Mouse (Mus musculus) ovary, postnatal 10 days (tissue): ENCODE results near the gene Gngt2.

Experiments
- DNase-seq: peaks from one replicate; pipeline ENCODE4 v3.0.0; 2022; ENCODE audit warnings: low spot score

The Gngt2 gene

DNA sequence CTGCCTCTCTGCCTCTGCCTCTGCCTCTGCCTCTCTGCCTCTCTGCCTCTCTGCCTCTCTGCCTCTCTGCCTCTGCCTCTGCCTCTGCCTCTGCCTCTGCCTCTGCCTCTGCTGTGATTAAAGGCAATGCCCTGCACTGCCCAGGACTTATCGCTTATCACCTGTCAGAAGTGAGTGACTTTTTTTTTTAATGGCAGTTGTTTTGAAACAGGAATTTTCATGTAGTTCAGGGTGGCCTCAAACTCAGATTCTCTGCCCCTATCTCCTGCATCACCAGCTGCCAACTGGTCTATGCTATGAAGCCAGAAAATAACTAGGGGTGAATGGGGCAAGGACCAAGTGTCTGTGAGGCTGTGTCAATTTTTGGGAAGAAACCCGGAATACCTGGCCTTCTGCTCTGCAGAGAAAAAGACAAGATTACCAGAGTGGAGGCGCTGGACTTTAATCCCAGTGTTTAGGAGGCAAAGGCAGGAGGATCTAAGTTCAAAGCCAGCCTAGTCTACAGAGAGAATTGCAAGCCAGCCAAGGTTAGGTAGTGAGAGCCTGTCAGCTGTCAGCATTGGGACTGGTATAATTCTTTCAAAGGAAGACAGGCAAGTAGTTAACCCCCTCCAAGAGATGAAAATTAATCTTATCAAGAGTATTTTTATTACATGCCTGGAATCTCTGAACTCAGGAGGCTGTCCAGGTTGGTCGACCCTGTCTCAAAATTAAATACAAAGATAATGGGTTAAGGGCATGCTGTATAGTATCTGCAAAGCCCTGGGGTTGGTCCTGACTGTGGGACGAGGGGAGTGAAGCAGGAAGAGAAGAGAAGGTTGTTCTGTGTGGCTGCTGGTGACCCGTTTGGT is 10.5 kb upstream of the Gngt2 start:
- DNase-seq = no peak

DNA sequence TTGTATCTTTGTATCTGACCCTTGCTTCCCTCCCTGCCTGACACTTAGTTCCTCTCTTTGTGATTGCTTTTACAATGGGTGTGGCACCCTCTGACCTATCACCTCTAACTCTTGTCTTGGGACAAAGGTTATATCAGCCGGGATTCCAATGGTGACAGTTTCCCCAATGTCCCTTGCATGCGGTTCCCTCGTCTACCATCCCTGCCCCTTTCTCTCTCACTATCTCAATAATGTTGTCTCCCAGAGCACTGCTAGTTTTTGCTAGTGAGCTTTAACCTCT is 9.9 kb upstream of the Gngt2 start:
- DNase-seq = no peak

DNA sequence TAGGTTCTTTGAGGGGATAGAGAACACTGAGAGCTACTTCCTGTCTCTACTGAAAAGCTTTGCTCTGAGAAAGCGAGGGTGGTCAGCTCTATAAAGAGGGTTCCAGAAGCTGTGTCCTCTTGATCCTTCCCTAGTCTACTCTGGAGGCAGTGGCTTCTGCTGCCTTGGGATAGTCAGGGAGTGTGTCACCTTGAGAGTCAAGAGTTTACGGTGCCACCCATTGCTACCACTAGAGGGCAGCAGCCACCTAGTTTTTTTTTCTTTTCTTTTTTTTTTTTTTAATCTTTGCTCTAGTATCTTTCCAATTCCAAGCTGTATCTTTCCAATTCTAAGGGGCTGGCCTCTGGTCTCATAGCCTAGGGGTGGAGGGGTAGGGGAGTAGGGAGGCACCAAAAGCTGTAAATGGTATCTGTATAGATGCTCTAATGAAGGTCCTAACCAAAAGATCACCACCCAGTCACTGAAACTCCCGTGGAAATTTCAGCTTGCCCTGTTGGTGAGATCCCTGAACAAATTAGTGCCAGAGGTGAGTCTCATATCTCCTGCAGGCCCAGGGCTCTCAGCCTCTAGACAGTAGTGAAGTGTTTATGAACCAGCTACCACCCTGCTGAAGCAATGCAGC is 9.4 kb upstream of the Gngt2 start:
- DNase-seq = no peak

DNA sequence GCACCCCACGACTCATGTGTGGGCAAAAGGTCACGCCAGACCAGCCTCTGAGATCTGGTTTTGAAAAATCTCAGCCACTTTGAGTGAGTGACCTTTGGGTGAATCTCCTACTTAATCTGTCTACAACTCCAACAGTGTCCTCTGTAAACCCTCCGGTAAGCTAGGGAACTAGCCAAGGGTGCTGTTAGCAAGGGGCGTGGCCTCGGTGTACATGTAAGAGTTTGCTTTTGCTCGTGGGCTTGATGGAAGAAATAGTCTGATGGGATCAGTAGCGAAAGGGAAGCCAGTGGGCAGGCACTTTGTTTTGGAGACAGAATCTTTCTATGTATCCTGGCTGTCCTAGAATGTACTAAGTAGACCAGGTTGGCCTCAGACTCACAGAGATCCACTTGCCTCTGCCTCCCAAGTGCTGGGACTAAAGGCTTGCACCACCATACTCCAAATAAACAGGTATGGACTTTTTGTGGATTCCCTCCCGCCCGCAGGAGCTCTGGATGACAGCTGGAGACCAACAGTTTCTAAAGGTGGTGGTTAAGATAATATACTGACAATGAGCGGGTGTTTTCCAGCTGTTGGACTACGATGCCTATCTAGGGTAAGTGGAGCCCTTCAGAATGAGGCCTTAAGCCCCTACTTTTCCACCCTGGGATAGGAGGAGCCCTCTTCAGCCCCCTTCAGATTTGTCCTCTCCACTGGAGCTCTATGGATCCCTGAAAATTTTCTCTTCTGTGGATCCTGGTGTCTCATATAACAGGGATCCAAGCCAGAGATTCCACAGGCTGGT is 8.6 kb upstream of the Gngt2 start:
- DNase-seq = no peak

DNA sequence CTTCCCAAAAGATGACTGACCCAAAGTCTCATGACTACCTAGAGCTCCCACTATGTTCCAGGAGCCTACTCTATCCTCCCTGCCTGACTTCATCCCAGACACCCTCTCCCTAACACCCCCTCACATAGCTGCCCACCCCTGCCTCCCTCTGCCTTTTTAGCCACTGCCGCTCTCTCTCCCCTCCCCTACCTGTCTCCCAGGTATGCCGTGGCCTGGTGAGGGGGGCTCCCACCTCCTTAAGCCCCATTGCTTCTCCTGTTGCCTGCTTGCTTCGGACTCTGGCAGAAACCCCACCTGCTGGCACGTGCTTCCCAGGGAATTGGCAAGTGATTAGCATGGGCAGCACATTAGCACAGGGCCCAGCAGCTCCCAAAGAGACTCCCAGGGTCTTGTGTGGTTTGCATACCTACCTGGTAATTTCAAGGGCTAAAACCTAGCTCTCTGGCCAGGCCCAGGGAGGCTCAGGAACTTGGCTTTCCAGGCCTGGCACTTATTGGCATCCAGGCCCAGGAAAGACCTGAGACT is 7.4 kb upstream of the Gngt2 start:
- no peak for DNase-seq

DNA sequence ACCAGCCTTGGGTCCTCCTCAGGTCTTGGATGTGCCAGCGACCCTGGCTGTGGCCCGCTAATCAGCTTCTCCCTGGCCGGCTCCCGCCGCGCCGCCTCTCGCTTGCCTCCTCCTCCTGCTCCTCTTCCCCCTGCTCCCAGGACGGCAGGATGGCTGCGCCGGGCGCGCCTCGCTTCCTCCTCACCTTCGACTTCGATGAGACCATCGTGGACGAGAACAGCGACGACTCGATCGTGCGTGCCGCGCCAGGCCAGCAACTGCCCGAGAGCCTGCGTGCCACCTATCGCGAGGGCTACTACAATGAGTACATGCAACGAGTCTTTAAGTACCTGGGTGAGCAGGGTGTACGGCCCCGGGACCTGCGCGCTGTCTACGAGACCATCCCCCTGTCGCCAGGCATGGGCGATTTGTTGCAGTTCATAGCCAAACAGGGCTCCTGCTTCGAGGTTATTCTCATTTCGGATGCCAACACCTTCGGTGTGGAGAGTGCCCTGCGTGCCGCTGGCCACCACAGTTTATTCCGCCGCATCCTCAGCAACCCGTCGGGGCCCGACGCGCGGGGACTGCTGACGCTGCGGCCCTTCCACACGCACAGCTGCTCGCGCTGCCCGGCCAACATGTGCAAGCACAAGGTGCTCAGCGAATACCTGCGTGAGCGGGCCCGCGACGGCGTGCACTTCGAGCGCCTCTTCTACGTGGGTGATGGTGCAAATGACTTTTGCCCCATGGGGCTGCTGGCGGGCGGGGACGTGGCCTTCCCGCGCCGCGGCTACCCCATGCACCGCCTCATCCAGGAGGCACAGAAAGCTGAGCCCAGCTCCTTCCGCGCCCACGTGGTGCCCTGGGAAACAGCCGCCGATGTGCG is 6.4 kb upstream of the Gngt2 start:
- no peak for DNase-seq

DNA sequence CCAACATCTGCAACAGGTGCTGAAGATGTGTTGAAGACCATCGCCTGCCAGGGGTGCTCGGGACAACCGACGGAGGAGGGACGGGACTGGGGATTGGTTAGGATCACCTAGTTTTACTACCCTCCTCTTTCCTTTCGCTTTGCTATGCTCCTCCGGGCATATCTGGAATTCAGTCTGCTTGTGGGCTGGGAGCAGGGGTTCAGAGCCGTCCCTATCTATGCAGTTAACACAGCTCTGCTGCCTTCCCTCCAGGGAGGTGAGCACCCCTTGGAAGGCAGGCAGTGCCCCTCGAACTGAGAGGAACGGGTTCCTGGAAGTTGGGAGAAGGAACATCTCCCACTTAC is 5.8 kb upstream of the Gngt2 start:
- no peak for DNase-seq

DNA sequence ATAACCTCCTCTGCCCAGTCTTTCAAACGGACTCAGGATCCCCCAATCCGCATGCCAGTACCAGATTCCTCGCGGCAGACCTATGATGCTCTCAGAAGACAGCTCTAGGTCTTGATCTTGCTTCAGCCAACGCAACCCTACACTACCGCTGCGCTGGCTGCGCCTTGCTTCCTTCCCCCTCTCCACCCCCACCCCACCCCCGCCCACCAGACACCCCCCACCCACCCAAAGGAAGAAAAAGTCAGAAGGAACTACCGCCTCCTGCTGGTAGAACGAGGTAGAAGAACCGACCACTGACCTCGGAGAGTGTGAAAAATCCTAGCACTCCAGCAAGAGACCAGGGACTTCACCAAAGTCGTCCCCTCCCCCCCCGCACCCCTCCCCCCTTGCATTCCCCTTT is 5.4 kb upstream of the Gngt2 start:
- no peak for DNase-seq

DNA sequence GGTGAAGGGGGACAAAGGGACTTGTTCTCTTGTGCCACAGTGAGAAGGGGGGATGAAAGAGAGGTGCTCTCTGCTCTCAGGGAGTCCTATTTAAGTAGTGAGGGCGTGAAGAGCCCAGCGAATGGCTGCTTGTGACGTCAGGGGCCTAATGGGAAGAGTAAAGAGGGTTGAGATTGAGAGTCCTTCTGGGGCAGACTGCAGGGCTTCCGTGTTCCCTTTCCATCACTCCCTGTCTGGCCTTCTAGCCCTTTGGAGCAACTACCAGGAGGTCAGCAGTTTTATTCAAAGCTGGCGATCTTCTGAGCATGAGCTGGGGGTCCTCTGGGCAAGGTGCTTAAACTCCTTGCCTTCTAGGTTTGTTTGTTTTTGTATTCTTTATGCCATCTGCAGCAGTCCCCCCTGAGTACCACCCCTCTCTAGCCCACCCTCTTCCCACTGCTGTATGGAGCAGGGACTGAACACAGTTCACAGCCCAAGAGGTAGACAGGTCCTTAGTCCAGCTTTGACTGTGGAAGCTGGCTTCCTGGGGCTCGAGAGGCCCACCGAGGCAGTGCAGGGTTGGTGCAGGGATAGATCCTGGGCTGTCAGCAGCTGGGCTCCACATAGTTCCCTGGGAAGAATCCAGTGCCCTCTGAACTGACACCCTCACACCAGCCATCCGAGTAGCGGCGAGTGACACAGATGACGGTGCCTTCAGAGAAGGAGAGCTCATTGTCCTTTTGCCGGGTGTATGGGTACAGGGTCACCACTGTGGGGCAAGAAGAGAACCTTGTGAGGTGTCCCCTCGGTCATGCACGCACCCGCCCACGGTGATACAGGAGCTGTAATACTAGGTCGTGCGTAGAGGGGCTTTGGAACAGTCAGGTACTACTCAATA is 4.6 kb upstream of the Gngt2 start:
- no peak for DNase-seq

DNA sequence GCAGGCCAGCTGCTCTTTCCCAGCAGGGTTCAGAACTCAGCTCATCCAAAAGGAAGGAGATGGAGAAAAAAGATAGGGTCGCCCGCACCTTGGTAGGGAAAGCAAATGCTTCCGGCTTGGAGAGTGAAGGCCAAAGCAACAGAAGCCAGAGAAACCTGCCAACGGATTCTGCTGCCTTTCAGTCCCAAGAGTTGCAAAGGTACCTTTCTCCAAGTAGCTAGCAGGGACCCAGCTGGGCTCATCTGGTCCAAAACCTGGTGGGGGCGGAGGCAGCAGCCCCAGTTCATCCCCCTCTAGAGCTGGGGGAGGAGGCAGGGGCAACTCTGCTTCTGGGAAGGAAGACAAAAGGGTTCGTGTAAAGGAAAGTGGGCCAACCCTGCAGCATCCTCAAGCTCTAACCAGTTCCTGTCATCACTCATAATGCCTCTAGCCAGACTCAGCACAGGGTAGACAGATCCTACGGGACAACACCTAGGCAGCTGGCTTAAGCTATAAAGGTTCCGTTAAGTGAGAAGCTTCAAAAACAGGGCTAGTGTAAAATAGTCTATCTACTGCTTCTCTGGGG is 3.9 kb upstream of the Gngt2 start:
- DNase-seq = no peak

DNA sequence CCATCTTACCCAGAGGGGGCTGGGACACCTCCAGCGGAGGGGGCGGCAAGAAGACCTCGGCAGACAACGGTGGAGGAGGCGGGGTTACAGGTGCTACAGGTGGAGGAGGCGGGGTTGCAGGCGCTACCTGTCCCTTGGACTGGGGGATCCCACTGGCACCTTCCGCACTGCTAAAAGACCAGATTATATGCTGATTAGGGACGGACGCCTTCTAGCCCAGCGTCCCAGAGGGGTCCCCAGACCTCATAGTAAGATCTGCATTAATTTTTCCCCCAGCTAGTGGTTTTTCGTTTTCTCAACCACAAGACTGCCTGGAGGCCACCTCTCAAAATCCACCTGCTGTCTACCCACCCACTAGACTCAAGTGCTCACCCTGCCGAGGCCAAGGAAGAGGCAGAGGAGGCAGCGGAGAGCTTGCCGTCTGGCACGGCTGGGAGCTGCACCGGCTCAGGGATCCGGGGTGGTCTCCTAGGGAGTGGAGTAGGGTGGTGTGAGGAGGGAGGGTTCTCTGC is 3.3 kb upstream of the Gngt2 start:
- no peak for DNase-seq

DNA sequence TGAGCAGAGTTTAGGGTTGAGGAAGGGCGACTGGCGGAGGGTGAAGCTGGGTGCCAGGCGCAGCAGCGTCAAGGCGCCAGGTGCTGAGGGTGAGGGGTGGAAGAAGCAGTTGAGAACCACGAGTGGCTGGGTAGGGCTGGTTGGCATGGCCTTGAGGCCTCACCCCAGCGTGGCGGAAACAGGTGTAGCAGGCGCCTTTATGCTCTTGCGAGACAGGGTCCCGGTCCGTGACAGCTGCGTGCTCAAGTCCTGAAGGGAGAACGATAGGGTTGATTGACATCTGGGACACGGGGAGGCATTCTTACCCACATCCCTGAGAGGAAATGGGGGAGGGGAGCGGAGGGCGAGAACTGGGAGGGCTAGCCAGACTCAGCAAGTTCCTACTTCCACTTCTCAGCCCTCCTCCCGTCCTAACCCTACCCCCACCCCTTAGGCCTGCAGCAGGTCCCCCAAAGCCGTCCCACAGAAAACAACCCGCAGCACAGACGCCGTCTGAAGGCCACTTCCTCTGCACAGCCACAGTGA is 2.8 kb upstream of the Gngt2 start:
- DNase-seq = no peak

DNA sequence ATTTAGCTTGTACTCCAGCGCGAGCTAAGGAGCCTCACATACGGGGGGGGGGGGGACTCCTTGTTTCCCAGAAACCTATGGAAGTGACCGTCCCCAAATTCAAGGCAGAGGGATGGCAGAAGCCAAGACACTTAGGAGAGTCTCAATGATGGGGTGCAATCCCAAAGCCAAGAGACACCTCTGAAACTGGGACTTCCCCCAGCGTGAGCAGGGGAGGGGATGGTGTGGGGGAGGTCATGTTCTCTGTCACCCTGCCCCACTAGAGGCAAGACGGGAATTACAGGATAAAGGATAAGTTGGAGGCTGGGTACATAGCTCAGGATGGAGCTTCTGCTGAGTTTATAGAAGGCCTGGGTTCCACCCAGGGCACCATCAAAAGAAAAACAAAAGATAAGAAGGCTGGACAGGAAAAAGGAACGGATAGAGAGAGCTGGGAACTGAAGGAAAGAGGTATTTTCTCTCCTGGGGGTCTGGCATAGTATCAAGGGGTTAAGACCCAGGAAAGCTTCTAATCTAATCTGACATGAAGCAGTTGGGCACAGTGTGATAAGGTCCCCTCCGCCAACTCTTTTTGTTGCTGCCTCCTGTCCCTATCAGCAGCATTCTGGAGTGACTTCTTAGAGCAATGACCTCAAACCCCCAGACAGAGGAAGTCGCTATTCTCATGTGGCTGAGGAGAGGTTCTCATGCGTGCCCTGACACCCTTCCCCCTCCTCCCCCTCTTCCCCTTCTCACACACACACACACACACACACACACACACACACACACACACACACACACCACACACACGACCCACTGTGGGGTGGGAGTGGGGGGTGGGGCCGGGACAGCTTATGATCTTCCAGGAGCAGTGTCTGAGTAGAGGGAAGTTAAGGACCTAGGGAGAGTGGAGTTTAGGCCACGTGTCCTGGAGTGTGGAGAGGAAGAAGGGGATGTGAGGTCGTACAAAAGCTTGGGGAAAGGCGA is 2.0 kb upstream of the Gngt2 start:
- no peak for DNase-seq

DNA sequence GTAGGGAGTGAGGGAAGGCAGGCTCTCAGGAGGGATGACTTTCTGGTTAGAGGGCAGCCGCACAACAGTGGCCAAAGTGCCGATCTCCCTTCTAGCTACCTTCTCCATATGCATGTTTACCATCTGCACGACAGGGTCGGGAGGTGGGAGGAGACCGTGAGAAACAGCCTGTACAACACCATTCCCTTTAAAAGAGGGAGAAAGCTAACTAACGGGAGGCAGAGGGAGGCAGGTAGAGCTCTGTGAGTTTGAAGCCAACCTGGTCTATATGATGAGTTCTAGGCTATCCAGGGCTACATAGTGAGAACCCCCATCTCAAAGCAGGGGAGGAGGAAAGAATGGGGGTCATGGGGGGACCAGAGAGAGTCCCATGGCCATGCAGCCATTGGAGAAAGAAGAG is 1.2 kb upstream of the Gngt2 start:
- DNase-seq = no peak

DNA sequence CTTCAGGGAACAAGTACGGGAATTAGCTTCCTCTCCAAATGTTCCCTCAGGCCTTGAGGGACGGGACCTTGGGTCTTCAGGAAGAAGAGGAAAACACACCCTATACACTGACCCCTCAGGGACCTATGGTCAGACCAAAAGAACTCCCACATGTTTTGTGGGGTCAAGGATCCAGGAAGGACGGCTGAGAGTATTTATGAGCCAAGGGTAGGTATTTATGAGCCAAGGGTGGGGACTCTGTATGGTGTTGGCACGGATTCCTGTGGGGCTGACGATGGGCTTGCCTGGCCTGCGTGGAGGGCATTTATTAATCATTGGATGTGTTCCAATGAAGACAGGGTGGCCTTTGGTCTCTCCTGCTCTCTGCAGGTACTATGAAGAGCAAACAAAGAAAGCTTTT is 583 bp upstream of the Gngt2 start:
- DNase-seq = no peak

DNA sequence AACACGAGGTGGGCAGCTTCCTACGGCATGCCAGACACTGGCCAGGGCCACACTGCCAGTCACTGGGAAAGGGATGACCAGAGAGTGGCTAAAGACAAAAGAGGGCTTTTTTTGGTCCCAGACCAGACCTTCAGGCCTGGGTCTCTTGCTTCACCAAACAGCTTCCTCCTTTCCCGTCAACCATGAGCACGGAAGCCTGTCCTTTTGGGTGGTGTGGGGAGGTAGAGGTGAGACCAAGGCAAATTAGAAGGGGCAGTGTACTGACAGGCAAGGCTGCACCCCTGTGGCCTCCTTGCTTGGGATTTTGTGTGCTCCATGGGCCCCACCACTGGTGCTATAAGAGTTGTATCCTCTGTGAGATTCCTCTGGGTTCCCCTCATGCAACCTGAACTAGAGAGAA is 1.6 kb downstream of the Gngt2 start:
- no peak for DNase-seq

DNA sequence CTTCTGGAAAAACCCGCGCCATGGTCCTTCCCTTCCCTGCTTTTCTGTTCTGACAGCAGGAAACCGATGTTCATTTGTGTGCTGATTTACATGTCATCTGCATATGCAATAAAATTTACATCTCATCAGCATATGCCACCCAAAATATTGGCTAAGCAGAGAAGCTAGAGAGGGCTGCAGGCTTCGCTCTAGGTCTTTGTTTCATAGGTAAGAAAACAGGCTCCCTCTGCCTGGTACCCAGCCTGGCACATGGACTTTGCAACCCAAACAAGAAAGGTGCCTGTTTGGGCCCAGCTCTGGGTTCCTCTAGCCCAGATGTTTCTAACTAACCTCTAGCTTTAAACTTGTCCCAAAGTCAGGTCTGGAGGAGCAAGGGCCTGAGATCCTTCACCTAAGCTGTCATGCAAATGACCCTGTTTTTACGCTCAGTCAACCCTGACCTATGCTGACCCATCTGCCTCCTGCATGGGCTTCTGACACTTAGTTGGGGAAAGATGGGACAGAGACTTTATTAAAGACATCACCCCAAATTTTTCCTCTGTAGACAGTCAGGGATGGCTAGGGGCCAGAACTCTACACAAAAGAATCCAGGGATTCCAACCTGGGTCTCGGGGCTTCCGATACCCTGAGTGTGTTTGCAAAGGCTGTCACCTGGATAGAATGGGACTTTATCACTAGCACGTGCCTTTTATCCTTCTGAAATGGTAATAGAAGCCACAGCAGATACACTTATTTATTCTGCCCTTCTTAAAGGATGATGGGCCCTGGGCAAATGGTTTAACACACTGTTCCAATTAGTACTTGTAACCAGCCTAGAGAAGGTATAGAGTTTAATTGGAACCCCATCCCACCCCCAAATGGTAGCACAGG is 2.2 kb downstream of the Gngt2 start:
- DNase-seq = no peak
